Mouse (Mus musculus): ENCODE results near the gene Dscaml1. TPM values are rescaled to one million over a fixed set of nuclear protein-coding genes. Genes with fewer than 3 reads are reported as not detected.
A peak's percentile ranks its signal among the peaks of the same experiment; 100 is the strongest.

Dscaml1 gene
- polyA plus RNA-seq, 1 experiment from 2014 or later: 8.4 TPM

DNA sequence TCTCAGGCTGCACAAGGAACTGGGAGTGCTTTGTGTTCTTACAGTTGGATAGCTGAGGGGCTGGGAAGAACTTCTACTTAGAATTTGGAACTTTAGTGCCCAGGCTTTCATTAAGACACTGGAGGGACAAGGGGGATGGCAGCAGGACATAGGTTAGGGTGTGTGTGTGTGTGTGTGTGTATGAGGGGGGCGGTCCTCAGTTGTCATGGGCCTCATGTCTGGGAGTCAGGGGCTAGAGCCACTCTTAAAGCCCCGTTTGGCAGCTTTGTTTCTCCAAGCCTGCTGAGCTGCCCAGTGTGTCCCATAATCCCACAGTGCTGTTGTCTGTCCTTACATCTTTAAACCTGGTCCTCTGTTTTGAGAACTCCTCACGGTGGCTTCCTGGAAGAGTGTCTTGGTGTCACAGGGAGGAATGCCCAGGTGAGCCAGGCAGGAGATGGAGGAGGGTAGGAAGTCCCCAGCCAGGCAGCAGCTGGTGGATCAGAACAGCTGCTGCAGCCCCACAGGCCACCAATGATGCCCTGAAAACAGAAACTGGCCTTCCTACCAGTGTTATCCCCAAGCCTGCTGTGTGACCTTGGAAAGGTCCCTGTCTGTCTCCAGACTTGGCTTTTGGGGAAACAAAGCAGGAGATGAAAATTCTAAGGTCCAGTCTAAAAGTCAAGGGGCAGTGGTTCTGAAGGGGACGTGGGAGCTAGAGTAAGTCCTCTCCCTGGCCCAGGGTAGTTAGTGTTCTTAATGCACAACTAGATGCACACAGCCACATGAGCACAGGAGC, 13.5 kb upstream of the Dscaml1 start:
- 68% methylated on average over 4 of the region's 4 CpGs for WGBS

DNA sequence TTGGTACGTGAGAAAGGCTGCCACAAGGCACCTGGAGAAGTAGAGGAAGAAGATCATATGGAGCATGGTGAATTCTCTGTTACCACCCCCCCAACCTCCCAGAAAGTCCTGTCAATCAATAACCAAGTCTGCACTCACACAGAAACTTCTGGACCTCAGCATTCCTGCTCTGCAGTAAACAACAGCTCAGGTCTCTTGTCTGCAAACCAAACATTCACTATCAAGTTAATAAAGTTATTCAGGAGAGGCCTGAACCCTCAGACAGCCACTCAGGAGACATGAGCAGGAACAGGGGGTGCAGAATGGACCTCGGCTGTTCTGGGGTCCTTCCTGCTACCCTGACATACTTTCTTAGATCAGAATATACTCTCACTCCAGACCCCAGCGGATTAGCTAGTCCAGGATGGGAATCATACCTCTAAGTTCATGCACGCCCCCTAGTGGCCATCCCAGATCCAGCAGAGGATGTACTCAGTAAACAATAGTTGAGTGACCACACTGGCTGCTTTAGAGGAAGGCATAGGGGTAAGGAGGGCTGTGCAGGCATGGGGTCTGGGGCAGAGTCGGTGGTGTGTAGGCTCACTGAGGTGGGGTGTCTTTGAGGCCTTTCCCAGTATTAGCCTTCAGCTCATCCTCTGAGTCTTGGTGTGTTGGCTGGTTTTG, 12.8 kb upstream of the Dscaml1 start:
- H3K9me3 ChIP-seq: no peaks in the 10 kb centered on the region
- H3K9ac ChIP-seq (replicated peaks): no peak overlapping the region
- 60% methylated on average over 5 of the region's 5 CpGs for WGBS
- peaks cover 5% of the 10 kb centered on the region for H3K4me1 ChIP-seq (replicated peaks)
- H3K4me3 ChIP-seq (replicated peaks): no peak overlapping the region
- H3K36me3 ChIP-seq: no peaks in the 10 kb centered on the region
- H3K27me3 ChIP-seq: peaks cover 19% of the 10 kb centered on the region; the same call in 1 of the 2 replicates
- no peak overlapping the region for H3K4me2 ChIP-seq (replicated peaks)
- ATAC-seq: no peak
- H3K27ac ChIP-seq: no peak overlapping the region

More for the DNA sequence above, 13.5 kb upstream of the Dscaml1 start:
- H3K9ac ChIP-seq (replicated peaks): no peak overlapping the region
- peaks cover 13% of the 10 kb centered on the region; the same call in 1 of the 2 replicates for H3K27me3 ChIP-seq
- no peak overlapping the region for H3K27ac ChIP-seq
- no peaks in the 10 kb centered on the region for H3K36me3 ChIP-seq
- H3K4me2 ChIP-seq (replicated peaks): no peak overlapping the region
- no peaks in the 10 kb centered on the region for H3K9me3 ChIP-seq
- ATAC-seq: no peak
- H3K4me1 ChIP-seq (replicated peaks): peaks cover 11% of the 10 kb centered on the region
- no peak overlapping the region for H3K4me3 ChIP-seq (replicated peaks)

DNA sequence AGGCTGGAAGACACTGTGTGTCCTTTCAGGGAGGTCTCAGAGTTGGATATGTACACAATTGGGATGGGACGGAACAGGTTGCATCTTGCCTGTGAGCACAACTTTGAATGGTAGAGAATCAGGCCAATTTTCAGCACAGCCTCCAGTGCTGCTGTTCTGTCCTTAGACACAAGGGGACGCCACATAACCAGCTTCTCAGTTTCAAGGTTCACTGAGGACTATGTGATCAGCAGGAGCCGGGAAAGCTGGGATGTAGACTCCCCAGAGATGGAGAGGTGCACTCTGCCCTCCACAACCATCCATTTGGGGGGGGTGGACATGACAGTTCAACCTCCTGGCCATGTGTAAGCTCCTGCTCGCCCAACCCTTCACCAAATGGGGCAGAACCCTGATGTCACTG, 10.5 kb upstream of the Dscaml1 start:
- H3K9me3 ChIP-seq: no peaks in the 10 kb centered on the region
- peaks cover 14% of the 10 kb centered on the region; the same call in 1 of the 2 replicates for H3K27me3 ChIP-seq
- no peak overlapping the region for H3K4me3 ChIP-seq (replicated peaks)
- no peak overlapping the region for H3K27ac ChIP-seq
- 44% methylated on average over 4 of the region's 4 CpGs for WGBS
- H3K4me2 ChIP-seq (replicated peaks): no peak overlapping the region
- peaks cover 5% of the 10 kb centered on the region for H3K4me1 ChIP-seq (replicated peaks)
- peak; percentile 27; the same call in 1 of the 2 replicates for ATAC-seq
- no peaks in the 10 kb centered on the region for H3K36me3 ChIP-seq
- no peak overlapping the region for H3K9ac ChIP-seq (replicated peaks)

DNA sequence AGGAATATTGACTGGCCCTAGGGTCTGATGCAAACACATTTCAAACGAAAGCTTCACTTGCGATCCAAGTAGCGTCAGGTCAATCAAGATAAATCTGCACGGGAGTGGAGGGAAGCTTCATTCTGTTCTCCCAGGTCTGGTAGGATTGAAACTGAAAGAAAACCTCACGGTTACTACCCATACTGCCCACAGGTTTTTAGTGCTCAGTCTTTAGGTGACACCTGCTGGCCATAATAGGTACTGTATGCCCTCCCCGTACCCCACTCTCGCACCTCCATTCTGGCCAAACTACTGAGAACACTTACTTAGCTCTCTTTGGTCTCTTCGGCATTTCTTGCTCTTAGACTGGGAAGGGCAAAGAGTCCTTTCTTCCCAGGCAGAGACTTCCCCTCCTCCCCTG, 9.2 kb upstream of the Dscaml1 start:
- H3K4me3 ChIP-seq (replicated peaks): no peak overlapping the region
- WGBS: 31% methylated on average over 8 of the region's 8 CpGs
- no peak overlapping the region for H3K4me2 ChIP-seq (replicated peaks)
- no peak overlapping the region for H3K27ac ChIP-seq
- H3K9me3 ChIP-seq: no peaks in the 10 kb centered on the region
- ATAC-seq: no peak
- peaks cover 11% of the 10 kb centered on the region; the same call in 1 of the 2 replicates for H3K27me3 ChIP-seq
- peaks cover under 1% of the 10 kb centered on the region for H3K4me1 ChIP-seq (replicated peaks)
- no peaks in the 10 kb centered on the region for H3K36me3 ChIP-seq
- no peak overlapping the region for H3K9ac ChIP-seq (replicated peaks)

DNA sequence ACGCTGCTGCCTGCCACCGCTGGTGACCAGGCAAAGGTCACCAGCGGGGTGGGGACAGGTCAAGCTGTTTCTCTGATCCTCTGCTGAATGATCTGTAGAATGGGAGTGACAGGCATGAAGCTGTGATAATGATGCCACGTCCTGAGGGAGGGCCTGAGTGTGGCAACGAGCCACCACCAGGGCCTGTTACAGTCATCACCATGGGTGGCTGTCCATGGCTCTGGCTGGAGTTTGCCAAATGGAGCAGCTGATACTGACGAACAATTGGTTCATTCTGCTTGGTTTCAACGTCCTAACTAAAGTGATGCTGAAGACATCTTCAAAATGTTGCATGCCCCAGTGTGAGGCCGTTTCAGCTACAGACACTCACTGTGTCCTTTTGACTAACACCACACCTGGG, 8.2 kb upstream of the Dscaml1 start:
- ATAC-seq: no peak
- 54% methylated on average over 8 of the region's 8 CpGs for WGBS

DNA sequence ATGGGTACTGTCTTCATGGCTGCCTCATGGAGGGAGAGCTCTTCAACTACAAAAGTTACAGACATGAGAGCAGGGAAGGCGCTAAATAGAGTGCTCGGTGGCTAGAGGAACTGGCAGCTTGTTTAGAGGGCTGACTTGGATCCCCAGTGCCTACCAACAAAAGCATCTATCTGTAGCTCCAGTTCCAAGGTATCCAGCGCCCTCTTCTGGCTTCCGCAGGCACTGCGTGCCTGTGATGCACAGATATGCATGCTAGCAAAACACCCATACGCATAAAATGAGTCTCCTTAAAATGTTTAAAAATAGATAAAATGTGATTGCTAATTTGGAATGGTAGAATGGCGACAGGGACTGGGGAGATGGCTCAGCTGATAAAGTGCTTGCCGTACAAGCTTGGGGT, 5.2 kb upstream of the Dscaml1 start:
- H3K4me3 ChIP-seq (replicated peaks): no peak overlapping the region
- 63% methylated on average over 8 of the region's 8 CpGs for WGBS
- no peak overlapping the region for H3K9ac ChIP-seq (replicated peaks)
- H3K27me3 ChIP-seq: peaks cover 11% of the 10 kb centered on the region; the same call in 1 of the 2 replicates
- no peaks in the 10 kb centered on the region for H3K9me3 ChIP-seq
- no peak overlapping the region for H3K27ac ChIP-seq
- no peak overlapping the region for H3K4me2 ChIP-seq (replicated peaks)
- no peak for ATAC-seq
- H3K36me3 ChIP-seq: no peaks in the 10 kb centered on the region
- H3K4me1 ChIP-seq (replicated peaks): no peaks in the 10 kb centered on the region

More for the DNA sequence above, 8.2 kb upstream of the Dscaml1 start:
- Histone ChIP-seq H3K9me3 (no peaks in the 10 kb centered on the region), H3K36me3 (no peaks in the 10 kb centered on the region), H3K4me3 (replicated peaks) (no peak overlapping the region), H3K4me1 (replicated peaks) (no peaks in the 10 kb centered on the region), H3K27ac (no peak overlapping the region), H3K9ac (replicated peaks) (no peak overlapping the region), H3K27me3 (peaks cover 8% of the 10 kb centered on the region; the same call in 1 of the 2 replicates), H3K4me2 (replicated peaks) (no peak overlapping the region)

DNA sequence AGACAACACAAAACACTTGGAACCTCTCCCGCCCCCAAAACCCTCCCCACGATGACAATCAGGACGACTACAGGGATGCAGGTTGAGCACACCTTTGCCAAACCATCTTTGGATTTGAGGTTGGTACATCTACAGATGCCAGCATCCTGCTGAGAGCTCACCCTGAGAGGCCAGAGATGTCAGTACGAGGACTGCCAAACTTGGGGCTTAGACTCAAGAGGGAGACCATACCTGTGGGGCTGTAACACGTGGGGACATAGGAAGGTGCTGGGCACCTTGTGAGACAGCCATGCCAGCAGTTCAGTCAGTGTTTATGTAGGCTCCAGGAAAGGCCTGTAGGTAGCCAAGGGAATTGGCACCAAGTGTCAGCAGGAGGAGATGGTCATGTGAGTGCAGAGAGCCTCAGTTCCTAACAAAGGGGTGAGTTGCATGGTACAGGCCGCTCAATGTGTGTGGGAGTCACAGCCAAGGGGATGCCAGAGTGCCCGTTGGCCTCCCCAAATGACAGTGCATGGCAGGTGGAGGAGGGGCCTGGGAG, 3.6 kb upstream of the Dscaml1 start:
- WGBS: 77% methylated on average over 7 of the region's 7 CpGs
- no peak for ATAC-seq

DNA sequence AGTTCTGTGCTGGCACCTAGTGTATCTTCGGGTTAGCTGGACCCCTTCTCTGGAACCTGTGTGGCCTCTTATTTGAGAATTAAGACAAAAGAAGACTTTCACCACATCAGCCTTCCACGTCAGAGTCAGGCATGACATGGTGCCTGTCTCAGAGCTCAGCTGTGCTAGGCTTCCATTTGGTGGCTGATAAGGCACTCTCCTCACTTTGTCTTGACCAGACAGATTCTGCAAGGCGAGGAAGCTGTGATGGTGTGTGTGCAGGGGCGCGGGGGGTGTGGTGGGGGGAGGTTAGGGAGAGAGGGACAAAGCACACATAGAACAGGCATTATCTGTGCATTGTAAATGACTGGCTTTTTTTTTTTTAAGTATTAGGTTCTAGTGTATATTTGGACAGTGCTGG, 3.0 kb downstream of the Dscaml1 start:
- Histone ChIP-seq H3K27ac (no peak overlapping the region), H3K4me3 (replicated peaks) (peak overlapping the region; percentile 55; the same call in 1 of the 2 replicates), H3K9me3 (no peaks in the 10 kb centered on the region), H3K36me3 (no peaks in the 10 kb centered on the region), H3K4me1 (replicated peaks) (peaks cover 47% of the 10 kb centered on the region), H3K9ac (replicated peaks) (no peak overlapping the region), H3K27me3 (peaks cover 44% of the 10 kb centered on the region), H3K4me2 (replicated peaks) (peak overlapping the region; percentile 78; the same call in 1 of the 2 replicates)
- no peak for ATAC-seq
- 29% methylated on average over 5 of the region's 5 CpGs for WGBS

More for the DNA sequence above, 3.6 kb upstream of the Dscaml1 start:
- Histone ChIP-seq H3K4me3 (replicated peaks) (no peak overlapping the region), H3K27me3 (peaks cover 11% of the 10 kb centered on the region; the same call in 1 of the 2 replicates), H3K4me1 (replicated peaks) (no peaks in the 10 kb centered on the region), H3K4me2 (replicated peaks) (no peak overlapping the region), H3K36me3 (no peaks in the 10 kb centered on the region), H3K27ac (no peak overlapping the region), H3K9ac (replicated peaks) (no peak overlapping the region), H3K9me3 (no peaks in the 10 kb centered on the region)

DNA sequence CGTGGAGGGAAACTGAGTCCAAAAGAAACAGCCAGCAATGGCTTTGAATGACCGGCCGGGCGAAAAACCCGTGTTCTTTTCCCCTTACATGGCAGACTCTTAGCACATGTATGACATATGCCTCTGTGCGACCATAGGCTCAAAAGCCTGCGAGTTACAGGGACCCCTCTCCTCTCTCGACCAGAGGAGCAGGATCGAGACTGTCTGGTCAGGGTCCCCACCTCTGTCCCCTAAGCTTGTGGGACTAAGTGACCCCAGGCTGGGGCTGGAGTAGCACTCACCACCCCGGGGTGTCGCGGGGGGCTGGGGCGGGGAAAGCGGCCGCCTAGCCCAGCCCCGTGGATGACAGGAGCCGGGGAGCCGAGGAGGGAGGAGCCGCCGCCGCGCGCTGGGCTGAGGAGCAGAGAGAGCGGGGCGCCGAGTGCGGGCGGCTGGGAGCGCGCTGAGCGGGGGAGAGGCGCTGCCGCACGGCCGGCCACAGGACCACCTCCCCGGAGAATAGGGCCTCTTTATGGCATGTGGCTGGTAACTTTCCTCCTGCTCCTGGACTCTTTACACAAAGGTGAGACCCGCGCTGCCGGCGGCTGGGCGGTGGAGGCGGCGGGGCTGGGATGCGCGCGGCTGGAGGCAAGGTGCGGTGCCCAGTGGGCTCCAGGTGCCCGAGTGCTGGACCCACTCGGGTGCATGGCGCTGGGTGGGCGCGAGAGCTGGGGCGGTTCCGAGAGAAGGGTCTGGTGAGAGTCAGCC, 3.7 kb downstream of the Dscaml1 start:
- Histone ChIP-seq H3K9me3 (no peaks in the 10 kb centered on the region), H3K9ac (replicated peaks) (peak overlapping the region; percentile 76), H3K4me2 (replicated peaks) (peak overlapping the region; percentile 78), H3K27ac (peak overlapping the region; percentile 15), H3K27me3 (peaks cover 41% of the 10 kb centered on the region), H3K4me1 (replicated peaks) (peaks cover 52% of the 10 kb centered on the region), H3K4me3 (replicated peaks) (peak overlapping the region; percentile 55), H3K36me3 (no peaks in the 10 kb centered on the region)
- WGBS: 2% methylated on average over 52 of the region's 54 CpGs
- peak; percentile 66 for ATAC-seq

DNA sequence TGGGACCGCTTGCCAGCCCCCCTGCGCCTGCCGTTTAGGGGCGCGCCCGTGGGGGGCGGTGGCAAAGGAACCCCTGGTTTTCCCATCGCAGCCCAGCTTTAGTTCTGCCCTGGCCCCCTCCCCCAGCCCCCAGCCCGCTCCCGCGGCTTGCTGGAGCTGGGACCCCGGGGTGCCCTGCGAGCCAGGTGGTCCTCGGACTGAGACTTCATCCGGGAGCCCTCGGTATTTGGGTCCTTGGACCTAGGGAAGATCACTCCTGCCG, 4.2 kb downstream of the Dscaml1 start:
- no peaks in the 10 kb centered on the region for H3K36me3 ChIP-seq
- peak overlapping the region; percentile 78 for H3K4me2 ChIP-seq (replicated peaks)
- peak overlapping the region; percentile 76 for H3K9ac ChIP-seq (replicated peaks)
- H3K27me3 ChIP-seq: peaks cover 41% of the 10 kb centered on the region
- no peaks in the 10 kb centered on the region for H3K9me3 ChIP-seq
- H3K27ac ChIP-seq: peak overlapping the region; percentile 15
- H3K4me1 ChIP-seq (replicated peaks): peaks cover 56% of the 10 kb centered on the region
- peak overlapping the region; percentile 55 for H3K4me3 ChIP-seq (replicated peaks)
- ATAC-seq: no peak; the same call in 1 of the 2 replicates
- 4% methylated on average over 17 of the region's 17 CpGs for WGBS

DNA sequence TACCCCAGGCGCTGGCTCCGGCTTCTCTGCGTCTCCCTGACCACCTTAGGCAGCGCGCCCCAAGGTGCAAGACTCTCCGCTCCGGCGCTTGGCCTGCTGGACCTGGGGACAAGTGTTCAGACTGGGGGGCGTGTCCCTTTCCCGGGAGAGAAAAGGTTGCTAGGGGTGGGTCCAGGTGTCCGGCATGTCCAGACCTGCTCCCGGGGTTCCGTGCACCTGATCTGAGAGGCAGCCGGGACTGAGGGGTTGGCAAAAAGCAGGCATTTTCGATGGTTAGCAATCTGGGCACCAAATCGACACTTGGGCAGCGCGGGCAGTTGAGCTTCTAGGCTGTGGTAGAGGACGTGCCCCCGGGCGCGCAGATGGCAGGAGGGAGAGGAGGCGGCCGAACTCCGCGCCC, 4.7 kb downstream of the Dscaml1 start:
- H3K4me2 ChIP-seq (replicated peaks): peak overlapping the region; percentile 78
- peak overlapping the region; percentile 55 for H3K4me3 ChIP-seq (replicated peaks)
- no peak for ATAC-seq
- peak overlapping the region; percentile 87 for H3K27ac ChIP-seq
- peak overlapping the region; percentile 76 for H3K9ac ChIP-seq (replicated peaks)
- peaks cover 41% of the 10 kb centered on the region for H3K27me3 ChIP-seq
- 2% methylated on average over 26 of the region's 26 CpGs for WGBS
- no peaks in the 10 kb centered on the region for H3K9me3 ChIP-seq
- H3K36me3 ChIP-seq: no peaks in the 10 kb centered on the region
- peaks cover 61% of the 10 kb centered on the region for H3K4me1 ChIP-seq (replicated peaks)

Data from midbrain, embryonic 13.5 days (tissue).